Mouse (Mus musculus) heart, postnatal 0 days (tissue): Measurements from ENCODE around the gene Armt1.

ENCODE experiments used
- CTCF ChIP-seq: IDR thresholded peaks from 2 replicates; pipeline ENCODE4 v1.5.1; 2016; ENCODE audit warnings: antibody characterized with exemption, control low read depth, low read depth
- EP300 ChIP-seq: IDR thresholded peaks from 2 replicates; pipeline ENCODE4 v1.6.1; 2016; ENCODE audit warnings: antibody characterized with exemption, low read depth

DNA sequence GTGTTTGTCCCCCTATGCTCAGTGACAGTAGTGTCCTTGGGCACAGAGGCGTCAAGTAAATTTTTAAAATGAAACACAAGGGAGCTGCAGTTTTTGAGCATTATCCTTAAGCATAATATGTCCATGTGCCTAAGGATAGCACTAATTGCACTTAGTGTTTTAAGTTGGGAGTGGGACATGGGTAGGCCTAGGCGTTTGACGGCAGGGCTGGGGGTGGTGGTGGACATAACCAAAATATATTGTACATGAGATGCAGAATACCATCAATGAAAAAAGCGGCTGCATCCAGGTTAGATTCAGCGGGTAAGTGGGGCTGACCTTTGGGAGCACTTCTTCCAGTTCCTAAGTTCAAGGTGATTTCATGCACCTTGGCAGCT lies 533 bp upstream of the Armt1 start:
- TF ChIP-seq CTCF (no peak), EP300 (no peak)
